Mouse (Mus musculus) Muller cell, postnatal 12 days (primary cell): ENCODE data around the gene 1700008P02Rik.
"Not testable (repeated sequence)": the region's sequence is repeated elsewhere in the genome, so short reads cannot be mapped to it uniquely, and the experiment has no call there.

Experiments used
- DNase-seq: peaks from one replicate; pipeline ENCODE4 v3.0.0-alpha.2; 2015; ENCODE audit errors: inconsistent ontology term

The 1700008P02Rik gene

DNA sequence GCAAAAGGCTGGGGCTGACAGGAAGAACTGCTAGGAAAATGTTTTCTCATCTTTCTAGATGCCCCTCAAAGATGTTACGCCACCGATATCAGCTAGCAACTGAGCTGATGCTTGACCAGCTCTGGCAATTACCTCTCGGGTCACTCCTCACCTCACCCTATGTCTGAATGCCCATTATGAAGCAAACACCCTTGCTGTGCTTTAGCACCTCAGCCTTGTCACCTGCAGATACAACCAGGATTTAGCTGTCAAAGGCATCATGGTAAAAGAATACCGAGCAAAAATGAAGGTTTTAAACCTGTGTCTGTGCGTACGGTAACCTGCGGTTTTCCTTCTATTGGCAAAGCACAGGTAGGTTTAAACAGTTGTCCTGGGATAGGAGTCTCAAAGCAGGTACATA, at the start of gene 1700008P02Rik:
Gene 1700008P02Rik, minus strand, starts transcription at position 101 of the 400 bp plus-strand sequence.
- no peak for DNase-seq

DNA sequence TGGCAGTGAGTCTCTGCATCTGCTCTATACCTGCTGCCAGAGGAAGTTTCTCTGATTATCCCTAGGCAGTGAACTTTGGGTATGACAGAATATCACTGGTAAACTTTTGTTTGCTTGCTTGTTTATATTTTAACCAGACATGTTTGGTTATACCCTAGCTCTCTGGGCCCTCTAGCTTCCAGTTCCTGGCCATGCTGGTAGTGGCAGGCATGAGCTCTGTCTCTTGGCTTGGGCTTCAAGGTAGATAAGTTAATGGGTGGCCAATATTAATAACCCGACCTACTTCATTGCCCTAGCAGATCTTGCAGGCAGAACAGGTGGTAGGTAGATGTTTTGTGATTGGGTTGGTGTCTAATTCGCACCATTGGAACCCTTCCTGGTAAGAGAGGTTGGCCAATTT, 29.2 kb upstream of the 1700008P02Rik start:
- DNase-seq = no peak

DNA sequence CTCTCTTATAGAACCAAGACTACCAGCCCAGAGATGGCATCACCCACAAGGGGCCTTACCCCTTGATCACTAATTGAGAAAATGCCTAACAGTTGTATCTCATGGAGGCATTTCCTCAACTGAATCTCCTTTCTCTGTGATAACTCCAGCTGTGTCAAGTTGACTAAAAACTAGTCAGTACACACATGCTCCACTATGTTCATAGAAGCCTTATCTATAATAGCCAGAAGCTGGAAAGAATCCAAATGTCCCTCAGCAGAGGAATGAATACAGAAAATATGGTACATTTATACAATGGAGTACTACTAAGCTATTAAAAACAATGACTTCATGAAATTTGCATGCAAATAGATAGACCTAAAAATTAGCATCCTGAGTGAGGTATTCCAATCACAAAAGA, 17.9 kb upstream of the 1700008P02Rik start:
- not testable (repeated sequence) for DNase-seq

DNA sequence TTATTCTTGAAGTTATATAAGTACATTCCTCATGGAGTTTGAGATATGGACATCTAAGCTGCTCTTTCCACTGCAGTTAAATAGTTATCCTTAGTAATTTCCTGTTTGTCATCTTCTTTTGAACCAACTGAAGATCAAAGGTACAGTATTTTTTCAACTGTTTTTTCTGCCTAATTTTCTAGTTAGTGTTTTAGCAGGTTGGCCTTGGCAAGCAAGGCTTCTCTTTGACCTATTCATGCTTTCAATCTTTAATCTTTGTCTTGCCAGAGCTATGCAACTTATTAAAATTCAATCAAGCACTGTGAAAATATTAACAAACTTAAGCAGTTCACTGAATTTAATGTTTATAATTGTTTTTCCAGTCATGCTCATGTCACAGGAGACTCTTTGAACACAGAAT, 14.0 kb upstream of the 1700008P02Rik start:
- DNase-seq = no peak

DNA sequence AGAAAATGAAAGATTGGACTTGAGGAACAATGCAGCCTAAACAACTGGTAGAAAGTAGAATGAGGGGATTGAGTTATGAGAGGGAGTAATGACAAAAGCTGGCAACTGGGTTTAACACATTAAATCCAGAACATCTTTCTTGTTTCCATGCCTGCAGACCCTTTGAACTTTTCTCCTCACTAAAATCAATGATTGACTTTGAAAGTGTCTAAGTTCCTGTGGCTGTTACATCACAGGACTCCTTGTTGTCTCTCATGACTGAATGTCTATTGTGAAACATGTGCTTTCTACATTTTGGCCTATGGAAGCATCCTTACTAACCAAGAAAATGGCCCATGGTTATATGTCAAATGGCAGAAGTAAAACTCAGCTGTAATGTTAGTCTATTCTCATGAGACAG, 2.4 kb downstream of the 1700008P02Rik start:
- DNase-seq = no peak
